Mouse (Mus musculus) heart, embryonic 14.5 days (tissue): ENCODE measurements around the gene Gpha2. TPM values are rescaled to one million over a fixed set of nuclear protein-coding genes. Genes with fewer than 3 reads are reported as not detected.

Experiments used
- ATAC-seq: fragments of 200-750 bp; cut with Nextera tagmentation; 2 replicates; pipeline ENCODE4 v1.8.0; 2017; ENCODE audit warnings: low read depth, moderate TSS enrichment; ENCODE audit not compliant: insufficient number of reproducible peaks, insufficient read depth, low FRiP score
- H3K27ac ChIP-seq, 2 experiments: fragments of 200-500 bp in 1 of 2; fragments of 300-500 bp in 1 of 2; sonication (generic) in 1 of 2; replicated peaks in 1 of 2; 2 replicates each; pipeline ENCODE4 v1.5.1; 2012 to 2014; ENCODE audit warnings: low read depth in 2 of 2, low read length in 2 of 2, control low read depth in 1 of 2, mild to moderate bottlenecking in 1 of 2, mixed read lengths in 1 of 2; ENCODE audit not compliant: control insufficient read depth in 1 of 2, insufficient read depth in 1 of 2
- H3K27me3 ChIP-seq: fragments of 300-500 bp; sonication (generic); 2 replicates; pipeline ENCODE4 v1.6.1; 2014; ENCODE audit warnings: mild to moderate bottlenecking, low read length, control low read depth; ENCODE audit not compliant: control insufficient read depth, insufficient read depth
- H3K36me3 ChIP-seq: fragments of 300-500 bp; sonication (generic); 2 replicates; pipeline ENCODE4 v1.6.1; 2014; ENCODE audit warnings: mild to moderate bottlenecking, control low read depth, low read length, mixed read lengths; ENCODE audit not compliant: control insufficient read depth, insufficient read depth
- H3K4me1 ChIP-seq, 2 experiments: fragments of 200-500 bp in 1 of 2; fragments of 300-500 bp in 1 of 2; sonication (generic) in 1 of 2; 2 replicates each; pipeline ENCODE4 v1.6.1; 2012 to 2014; ENCODE audit warnings: low read length in 2 of 2, control low read depth in 1 of 2, mixed read lengths in 1 of 2; ENCODE audit not compliant: control insufficient read depth in 2 of 2, insufficient read depth in 2 of 2
- H3K4me2 ChIP-seq: fragments of 300-500 bp; sonication (generic); 2 replicates; pipeline ENCODE4 v1.6.1; 2014; ENCODE audit warnings: mild to moderate bottlenecking, low read length
- H3K4me3 ChIP-seq, 2 experiments: fragments of 200-500 bp in 1 of 2; fragments of 300-500 bp in 1 of 2; sonication (generic) in 1 of 2; 2 replicates each; pipeline ENCODE4 v1.5.1; 2012 to 2014; ENCODE audit warnings: low read length in 2 of 2, mild to moderate bottlenecking in 2 of 2, control low read depth in 1 of 2, low read depth in 1 of 2, moderate library complexity in 1 of 2; ENCODE audit not compliant: control insufficient read depth in 1 of 2, insufficient read depth in 1 of 2
- H3K9ac ChIP-seq: fragments of 300-500 bp; sonication (generic); 2 replicates; pipeline ENCODE4 v1.6.1; 2014; ENCODE audit warnings: mild to moderate bottlenecking, low read length
- H3K9me3 ChIP-seq: fragments of 300-500 bp; sonication (generic); 2 replicates; pipeline ENCODE4 v1.6.1; 2016; ENCODE audit warnings: low read length, control low read depth; ENCODE audit not compliant: control insufficient read depth
- WGBS: fragments of 180-500 bp; shearing (Covaris S2); extraction: QIAGEN DNeasy Blood & Tissue Kit; methylation state at CpG from one replicate; pipeline ENCODE4 v1.1.7; 2014; 5-methylcytosine and 5-hydroxymethylcytosine counted together
- polyA plus RNA-seq: library from polyadenylated mRNA; unstranded; fragments of >200 nt; fragmentation: Nextera tagmentation; extraction: Ambion mirVana; gene quantifications from 2 replicates; pipeline ENCODE4 v1.2.1, GENCODE M21; 2014

Gpha2 gene
- 0.36 TPM in 1 of 2 replicates, not detected in the other for polyA plus RNA-seq

- Histone ChIP-seq H3K4me1 (no peaks in the 10 kb centered on the region), H3K9ac (no peak within 1 kb of the TSS), H3K4me2 (no peak within 1 kb of the TSS), H3K4me3 (no peak within 1 kb of the TSS), H3K27me3 (no peaks in the 10 kb centered on the region), H3K9me3 (no peaks in the 10 kb centered on the region), H3K36me3 (peaks cover 43% of the 10 kb centered on the region), H3K27ac (no peak within 1 kb of the TSS)
- no peak for ATAC-seq
- WGBS = 38% methylated on average over 2 of the region's 2 CpGs
Observed at GRCm38 (mm10) chr19:6226135-6226534, at the start of gene Gpha2. Gene Gpha2, plus strand, starts transcription at chr19:6226380.

- H3K4me3 ChIP-seq = no peak overlapping the region
- no peak for ATAC-seq
- H3K4me1 ChIP-seq = no peaks in the 10 kb centered on the region
- no peak overlapping the region for H3K9ac ChIP-seq
- no peak overlapping the region for H3K4me2 ChIP-seq
- H3K9me3 ChIP-seq = no peaks in the 10 kb centered on the region
- peaks cover 6% of the 10 kb centered on the region; the same call in 1 of the 2 replicates for H3K27me3 ChIP-seq
- no peak overlapping the region for H3K27ac ChIP-seq
- H3K36me3 ChIP-seq = no peaks in the 10 kb centered on the region
- 77% methylated on average over 5 of the region's 6 CpGs for WGBS
Observed at GRCm38 (mm10) chr19:6178775-6179174, 47.4 kb upstream of the Gpha2 start.

- Histone ChIP-seq H3K27ac (no peak overlapping the region), H3K4me2 (no peak overlapping the region), H3K9ac (no peak overlapping the region), H3K4me1 (no peaks in the 10 kb centered on the region), H3K4me3 (no peak overlapping the region), H3K36me3 (no peaks in the 10 kb centered on the region), H3K9me3 (no peaks in the 10 kb centered on the region), H3K27me3 (peaks cover 3% of the 10 kb centered on the region; the same call in 1 of the 2 replicates)
- WGBS = 9% methylated on average over 5 of the region's 5 CpGs
- no peak for ATAC-seq
Observed at GRCm38 (mm10) chr19:6181629-6182028, 44.6 kb upstream of the Gpha2 start.

- H3K36me3 ChIP-seq = no peaks in the 10 kb centered on the region
- H3K4me3 ChIP-seq = no peak overlapping the region
- no peak for ATAC-seq
- H3K27me3 ChIP-seq = peaks cover 3% of the 10 kb centered on the region; the same call in 1 of the 2 replicates
- no peaks in the 10 kb centered on the region for H3K9me3 ChIP-seq
- H3K27ac ChIP-seq = no peak overlapping the region
- H3K9ac ChIP-seq = no peak overlapping the region
- no peak overlapping the region for H3K4me2 ChIP-seq
- WGBS = 20% methylated on average over 3 of the region's 3 CpGs
- no peaks in the 10 kb centered on the region for H3K4me1 ChIP-seq
Observed at GRCm38 (mm10) chr19:6182534-6182933, 43.6 kb upstream of the Gpha2 start.

GRCm38 (mm10) chr19:6184131-6184530 is 42.0 kb upstream of the Gpha2 start, which contains the start of gene Majin:
Gene Majin, plus strand, starts transcription at chr19:6184388.
- H3K4me3 ChIP-seq = no peak within 1 kb of the TSS
- WGBS = 77% methylated on average over 23 of the region's 23 CpGs
- ATAC-seq = no peak
- H3K36me3 ChIP-seq = no peaks in the 10 kb centered on the region
- H3K27me3 ChIP-seq = peaks cover 3% of the 10 kb centered on the region; the same call in 1 of the 2 replicates
- no peaks in the 10 kb centered on the region for H3K4me1 ChIP-seq
- H3K4me2 ChIP-seq = no peak within 1 kb of the TSS
- H3K9ac ChIP-seq = no peak within 1 kb of the TSS
- H3K27ac ChIP-seq = no peak within 1 kb of the TSS
- H3K9me3 ChIP-seq = no peaks in the 10 kb centered on the region

DNA sequence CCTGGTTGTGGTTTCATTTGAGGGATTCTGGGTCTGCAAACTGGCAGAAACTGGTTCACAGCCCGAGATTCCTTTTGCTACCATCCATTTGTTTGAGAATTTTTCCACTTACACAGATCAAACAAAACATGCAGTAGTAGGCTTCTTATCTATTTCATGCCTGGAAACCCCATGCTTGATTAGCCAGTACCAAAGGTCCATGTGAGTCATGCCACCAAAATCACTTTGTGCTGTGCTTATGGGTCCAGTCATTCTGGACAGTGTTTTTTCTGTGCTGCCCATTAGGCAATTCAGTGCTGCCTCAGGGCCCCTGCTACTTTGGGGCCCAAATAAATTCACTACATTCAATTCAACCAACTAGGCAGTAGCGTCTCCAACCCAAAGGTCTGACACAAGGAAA is 21.9 kb upstream of the Gpha2 start:
- no peak for ATAC-seq
- 63% methylated on average over 2 of the region's 2 CpGs for WGBS
- Histone ChIP-seq H3K9ac (no peak overlapping the region), H3K27ac (no peak overlapping the region), H3K4me1 (no peaks in the 10 kb centered on the region), H3K4me2 (no peak overlapping the region), H3K36me3 (no peaks in the 10 kb centered on the region), H3K4me3 (no peak overlapping the region), H3K27me3 (no peaks in the 10 kb centered on the region), H3K9me3 (no peaks in the 10 kb centered on the region)

DNA sequence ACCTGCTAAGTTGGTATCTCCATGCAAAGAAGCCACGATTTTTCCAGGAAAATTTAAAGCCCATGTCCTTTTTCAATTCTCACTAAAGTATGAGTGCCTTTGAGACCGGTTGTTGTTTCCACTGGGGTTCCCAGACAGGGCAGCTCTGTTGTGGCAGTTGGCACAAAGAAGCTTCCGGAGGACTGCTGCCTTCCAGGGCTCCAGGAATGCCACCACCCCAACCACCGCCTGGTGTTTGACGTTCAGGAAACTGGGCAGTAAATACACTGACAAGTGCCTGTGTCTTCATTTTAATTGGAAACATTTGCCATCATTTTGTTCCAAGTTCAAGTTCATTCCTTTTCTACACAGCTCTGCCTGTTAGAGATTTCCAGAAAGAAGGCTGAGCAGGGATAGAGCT is 19.5 kb upstream of the Gpha2 start:
- WGBS = 65% methylated on average over 5 of the region's 5 CpGs
- H3K27me3 ChIP-seq = no peaks in the 10 kb centered on the region
- no peaks in the 10 kb centered on the region for H3K9me3 ChIP-seq
- H3K4me2 ChIP-seq = no peak overlapping the region
- H3K9ac ChIP-seq = no peak overlapping the region
- H3K4me1 ChIP-seq = no peaks in the 10 kb centered on the region
- no peak for ATAC-seq
- no peak overlapping the region for H3K27ac ChIP-seq
- no peaks in the 10 kb centered on the region for H3K36me3 ChIP-seq
- H3K4me3 ChIP-seq = no peak overlapping the region

GRCm38 (mm10) chr19:6216046-6216705 is 10.0 kb upstream of the Gpha2 start:
- 65% methylated on average over 6 of the region's 6 CpGs for WGBS
- Histone ChIP-seq H3K4me3 (no peak overlapping the region), H3K4me1 (no peaks in the 10 kb centered on the region; a peak in 1 of 4 replicates), H3K9me3 (no peaks in the 10 kb centered on the region), H3K27ac (no peak overlapping the region), H3K4me2 (no peak overlapping the region), H3K9ac (no peak overlapping the region), H3K27me3 (no peaks in the 10 kb centered on the region), H3K36me3 (no peaks in the 10 kb centered on the region)
- no peak for ATAC-seq
